Mouse (Mus musculus) cortical plate, adult 2 months (tissue): Measurements from ENCODE around the gene Gm44805.

ENCODE experiments used
- CTCF ChIP-seq: fragments of 200-500 bp; IDR thresholded peaks from 2 replicates; pipeline ENCODE4 v1.5.1; 2011; ENCODE audit warnings: mild to moderate bottlenecking, control low read depth, low read length; ENCODE audit not compliant: insufficient read depth; ENCODE audit errors: extremely low read depth
- POLR2A ChIP-seq: fragments of 200-500 bp; IDR thresholded peaks from 2 replicates; pipeline ENCODE4 v1.6.1; 2011; ENCODE audit warnings: mild to moderate bottlenecking, low read length, control low read depth; ENCODE audit not compliant: insufficient read depth; ENCODE audit errors: extremely low read depth

GRCm38 (mm10) chr7:19628536-19629360 is 52.5 kb downstream of the Gm44805 start:
- no peak for TF ChIP-seq CTCF
- TF ChIP-seq POLR2A, result no peak
